27 mouse cellular contexts compared by ENCODE assay signal in genomic region chr10:111833611-111834010, GRCm38 (mm10).
"Had no signal": no experiment of that assay in that cellular context is flagged by ENCODE, and none has a peak within 500 bp of the region (broad histone marks: within the 10 kb centered on the region; RNA-seq: fewer than 3 reads in every experiment).

No protein-coding gene starts in this region.

- H3K4me3 ChIP-seq: embryonic facial prominence, embryonic 12.5 days; embryonic facial prominence, embryonic 13.5 days; embryonic facial prominence, embryonic 15.5 days; erythroblast, embryonic 14.5 days; forebrain, embryonic 10.5 days; forebrain, embryonic 12.5 days; forebrain, embryonic 13.5 days; forebrain, embryonic 15.5 days; gastrocnemius, adult 2 months; heart, adult 2 months; heart, embryonic 10.5 days had no signal

- H3K27me3 ChIP-seq: embryonic facial prominence, embryonic 13.5 days; embryonic facial prominence, embryonic 15.5 days; forebrain, embryonic 13.5 days; forebrain, embryonic 15.5 days had no signal

- H3K9ac ChIP-seq: embryonic facial prominence, embryonic 12.5 days; embryonic facial prominence, embryonic 13.5 days; embryonic facial prominence, embryonic 15.5 days; forebrain, embryonic 12.5 days; forebrain, embryonic 13.5 days; forebrain, embryonic 15.5 days; forebrain, postnatal 0 days had no signal

- DNase-seq: cerebellum, adult 2 months; cerebellum, adult 8-10 months; cerebellum, adult 9-10 months; cerebellum, adult 9-11 months; cerebellum, postnatal 10 days; cerebellum, postnatal 14 days; cerebellum, postnatal 25 days; cerebellum, postnatal 36 days; forebrain, postnatal 0 days; gastrocnemius, adult 2 months; gastrocnemius, postnatal 10 days; gastrocnemius, postnatal 14 days; gastrocnemius, postnatal 25 days; gastrocnemius, postnatal 36 days; heart, adult 18-20 months; heart, adult 2 months had no signal

- H3K4me1 ChIP-seq: forebrain, embryonic 15.5 days had no signal

- H3K9me3 ChIP-seq: embryonic facial prominence, embryonic 12.5 days; embryonic facial prominence, embryonic 13.5 days; embryonic facial prominence, embryonic 15.5 days; forebrain, embryonic 10.5 days; forebrain, embryonic 12.5 days; forebrain, embryonic 13.5 days; forebrain, embryonic 15.5 days; heart, embryonic 10.5 days had no signal

- H3K27ac ChIP-seq: embryonic facial prominence, embryonic 12.5 days; embryonic facial prominence, embryonic 13.5 days; embryonic facial prominence, embryonic 15.5 days; forebrain, embryonic 10.5 days; forebrain, embryonic 12.5 days; forebrain, embryonic 13.5 days; forebrain, embryonic 15.5 days; gastrocnemius, adult 2 months; heart, adult 2 months; heart, embryonic 10.5 days had no signal

- ATAC-seq: forebrain, embryonic 13.5 days; forebrain, embryonic 14.5 days; forebrain, embryonic 15.5 days; forebrain, embryonic 16.5 days; forebrain, postnatal 0 days had no signal

- H3K4me2 ChIP-seq: embryonic facial prominence, embryonic 12.5 days; embryonic facial prominence, embryonic 13.5 days; embryonic facial prominence, embryonic 15.5 days; forebrain, embryonic 12.5 days; forebrain, embryonic 13.5 days; forebrain, embryonic 15.5 days had no signal

- H3K36me3 ChIP-seq: embryonic facial prominence, embryonic 12.5 days; embryonic facial prominence, embryonic 13.5 days; embryonic facial prominence, embryonic 15.5 days; forebrain, embryonic 10.5 days; forebrain, embryonic 12.5 days; forebrain, embryonic 15.5 days; heart, embryonic 10.5 days had no signal
